Mouse (Mus musculus) heart, embryonic 12.5 days (tissue): Measurements from ENCODE around the gene Tubb2a. TPM values are rescaled to one million over a fixed set of nuclear protein-coding genes. Genes with fewer than 3 reads are reported as not detected.
"Not testable (repeated sequence)": the region's sequence is repeated elsewhere in the genome, so short reads cannot be mapped to it uniquely, and the experiment has no call there.

Experiments
- ATAC-seq: fragments of 200-750 bp; cut with Nextera tagmentation; 2 replicates; pipeline ENCODE4 v1.8.0; 2017; ENCODE audit warnings: moderate TSS enrichment, moderate library complexity; ENCODE audit not compliant: insufficient number of reproducible peaks, low FRiP score
- H3K27ac ChIP-seq: fragments of 300-500 bp; sonication (generic); 2 replicates; pipeline ENCODE4 v1.5.1; 2016; ENCODE audit warnings: mild to moderate bottlenecking, moderate library complexity; ENCODE audit not compliant: poor library complexity, severe bottlenecking
- H3K27me3 ChIP-seq: fragments of 300-500 bp; sonication (generic); replicated peaks from 2 replicates; pipeline ENCODE4 v1.6.1; 2016; ENCODE audit warnings: mild to moderate bottlenecking, moderate library complexity
- H3K36me3 ChIP-seq: fragments of 300-500 bp; sonication (generic); 2 replicates; pipeline ENCODE4 v1.6.1; 2016; ENCODE audit warnings: mild to moderate bottlenecking, moderate library complexity
- H3K4me1 ChIP-seq: fragments of 300-500 bp; sonication (generic); replicated peaks from 2 replicates; pipeline ENCODE4 v1.6.1; 2016; ENCODE audit warnings: mild to moderate bottlenecking
- H3K4me2 ChIP-seq: fragments of 300-500 bp; sonication (generic); 2 replicates; pipeline ENCODE4 v1.6.1; 2016; ENCODE audit warnings: mild to moderate bottlenecking, moderate library complexity
- H3K4me3 ChIP-seq: fragments of 300-500 bp; sonication (generic); 2 replicates; pipeline ENCODE4 v1.5.1; 2016; ENCODE audit warnings: mild to moderate bottlenecking
- H3K9ac ChIP-seq: fragments of 300-500 bp; sonication (generic); 2 replicates; pipeline ENCODE4 v1.6.1; 2016; ENCODE audit warnings: mild to moderate bottlenecking, moderate library complexity
- H3K9me3 ChIP-seq: fragments of 300-500 bp; sonication (generic); replicated peaks from 2 replicates; pipeline ENCODE4 v1.6.1; 2016; ENCODE audit warnings: mild to moderate bottlenecking, moderate library complexity
- WGBS: fragments of 180-500 bp; shearing (Covaris S2); methylation state at CpG from one replicate; pipeline ENCODE4 v1.1.7; 2016; 5-methylcytosine and 5-hydroxymethylcytosine counted together
- polyA plus RNA-seq: library from polyadenylated mRNA; unstranded; fragments of >200 nt; fragmentation: Nextera tagmentation; extraction: Ambion mirVana; gene quantifications from 2 replicates; pipeline ENCODE4 v1.2.1, GENCODE M21; 2016

Gene Tubb2a
- polyA plus RNA-seq, 1 experiment from 2014 or later, result 111 TPM

- H3K4me2 ChIP-seq, H3K27me3 ChIP-seq, ATAC-seq, H3K9me3 ChIP-seq, H3K9ac ChIP-seq, H3K4me3 ChIP-seq, H3K27ac ChIP-seq: not testable (repeated sequence)
- H3K4me1 ChIP-seq, result peaks cover 13% of the 10 kb centered on the region
- H3K36me3 ChIP-seq, result peaks cover 25% of the 10 kb centered on the region
- WGBS, result 91% methylated on average over 11 of the region's 17 CpGs
These were observed 3.4 kb downstream of the Tubb2a start for GRCm38 (mm10) chr13:34074441-34074840.

GRCm38 (mm10) chr13:34072847-34073246, 5.0 kb downstream of the Tubb2a start:
- Histone ChIP-seq H3K36me3 (peaks cover 31% of the 10 kb centered on the region), H3K4me2 (no peak overlapping the region), H3K27me3 (no peaks in the 10 kb centered on the region), H3K9me3 (no peaks in the 10 kb centered on the region), H3K9ac (no peak overlapping the region), H3K4me3 (no peak overlapping the region), H3K27ac (no peak overlapping the region), H3K4me1 (peaks cover 13% of the 10 kb centered on the region)
- ATAC-seq, result no peak
- 66% methylated on average over 3 of the region's 3 CpGs for WGBS

- Histone ChIP-seq H3K4me1 (peaks cover 9% of the 10 kb centered on the region), H3K27me3 (no peaks in the 10 kb centered on the region), H3K9me3 (no peaks in the 10 kb centered on the region), H3K27ac (no peak overlapping the region), H3K9ac (no peak overlapping the region), H3K4me2 (no peak overlapping the region), H3K36me3 (peaks cover 31% of the 10 kb centered on the region), H3K4me3 (no peak overlapping the region)
- WGBS, result 79% methylated on average over 6 of the region's 6 CpGs
- ATAC-seq, result no peak
These were observed 6.0 kb downstream of the Tubb2a start for GRCm38 (mm10) chr13:34071836-34072235.

GRCm38 (mm10) chr13:34070296-34070695, 7.5 kb downstream of the Tubb2a start:
- 0 out of 2 replicates have a peak, but pooled peaks cover 3% of the 10 kb centered on the region for H3K4me1 ChIP-seq
- no peak overlapping the region for H3K9ac ChIP-seq
- H3K27ac ChIP-seq, result no peak overlapping the region
- H3K27me3 ChIP-seq, result no peaks in the 10 kb centered on the region
- H3K4me3 ChIP-seq, result no peak overlapping the region
- no peaks in the 10 kb centered on the region for H3K9me3 ChIP-seq
- WGBS, result 65% methylated on average over 4 of the region's 4 CpGs
- no peak overlapping the region for H3K4me2 ChIP-seq
- H3K36me3 ChIP-seq, result peaks cover 25% of the 10 kb centered on the region
- no peak for ATAC-seq

GRCm38 (mm10) chr13:34066351-34066750, 11.5 kb downstream of the Tubb2a start:
- Histone ChIP-seq H3K27me3 (no peaks in the 10 kb centered on the region), H3K4me1 (no peaks in the 10 kb centered on the region), H3K4me3 (no peak overlapping the region), H3K9ac (no peak overlapping the region), H3K27ac (no peak overlapping the region), H3K4me2 (no peak overlapping the region), H3K9me3 (no peaks in the 10 kb centered on the region), H3K36me3 (peaks cover 29% of the 10 kb centered on the region)
- no peak for ATAC-seq
- 72% methylated on average over 1 of the region's 1 CpGs for WGBS

GRCm38 (mm10) chr13:34062466-34062865, 15.3 kb downstream of the Tubb2a start:
- no peak overlapping the region for H3K4me3 ChIP-seq
- no peak overlapping the region for H3K9ac ChIP-seq
- H3K27ac ChIP-seq, result no peak overlapping the region
- H3K9me3 ChIP-seq, result no peaks in the 10 kb centered on the region
- no peak for ATAC-seq
- no peak overlapping the region for H3K4me2 ChIP-seq
- peaks cover 32% of the 10 kb centered on the region for H3K36me3 ChIP-seq
- 0 out of 2 replicates have a peak, but pooled peaks cover 3% of the 10 kb centered on the region for H3K4me1 ChIP-seq
- H3K27me3 ChIP-seq, result no peaks in the 10 kb centered on the region
- WGBS, result 82% methylated on average over 10 of the region's 10 CpGs

GRCm38 (mm10) chr13:34060061-34060460, 17.7 kb downstream of the Tubb2a start:
- Histone ChIP-seq H3K27me3 (no peaks in the 10 kb centered on the region), H3K4me1 (0 out of 2 replicates have a peak, but pooled peaks cover 3% of the 10 kb centered on the region), H3K9ac (no peak overlapping the region), H3K4me2 (no peak overlapping the region), H3K27ac (no peak overlapping the region), H3K9me3 (no peaks in the 10 kb centered on the region), H3K4me3 (no peak overlapping the region), H3K36me3 (peaks cover 48% of the 10 kb centered on the region)
- WGBS, result 67% methylated on average over 9 of the region's 9 CpGs
- ATAC-seq, result no peak

GRCm38 (mm10) chr13:34057252-34057651, 20.6 kb downstream of the Tubb2a start:
- Histone ChIP-seq H3K4me3 (no peak overlapping the region), H3K27ac (no peak overlapping the region), H3K9ac (no peak overlapping the region), H3K4me1 (0 out of 2 replicates have a peak, but pooled peaks cover 3% of the 10 kb centered on the region), H3K4me2 (no peak overlapping the region), H3K27me3 (no peaks in the 10 kb centered on the region), H3K36me3 (peaks cover 55% of the 10 kb centered on the region), H3K9me3 (no peaks in the 10 kb centered on the region)
- ATAC-seq, result no peak
- WGBS, result 100% methylated on average over 1 of the region's 1 CpGs

GRCm38 (mm10) chr13:34054983-34055382, 22.8 kb downstream of the Tubb2a start:
- Histone ChIP-seq H3K27ac (no peak overlapping the region), H3K36me3 (peaks cover 67% of the 10 kb centered on the region), H3K27me3 (no peaks in the 10 kb centered on the region), H3K9ac (no peak overlapping the region), H3K9me3 (no peaks in the 10 kb centered on the region), H3K4me3 (no peak overlapping the region), H3K4me2 (no peak overlapping the region), H3K4me1 (0 out of 2 replicates have a peak, but pooled peaks cover under 1% of the 10 kb centered on the region)
- ATAC-seq, result no peak
- WGBS, result 83% methylated on average over 3 of the region's 3 CpGs

GRCm38 (mm10) chr13:34054391-34054790, 23.4 kb downstream of the Tubb2a start:
- peaks cover 67% of the 10 kb centered on the region for H3K36me3 ChIP-seq
- 62% methylated on average over 4 of the region's 4 CpGs for WGBS

GRCm38 (mm10) chr13:34053673-34054282, 24.0 kb downstream of the Tubb2a start:
- Histone ChIP-seq H3K4me3 (no peak overlapping the region), H3K36me3 (peaks cover 68% of the 10 kb centered on the region), H3K27me3 (no peaks in the 10 kb centered on the region), H3K4me1 (no peaks in the 10 kb centered on the region), H3K4me2 (no peak overlapping the region), H3K9me3 (no peaks in the 10 kb centered on the region), H3K9ac (no peak overlapping the region), H3K27ac (no peak overlapping the region)
- ATAC-seq, result no peak
- WGBS, result 71% methylated on average over 13 of the region's 13 CpGs

More at GRCm38 (mm10) chr13:34054391-34054790, 23.4 kb downstream of the Tubb2a start:
- H3K9me3 ChIP-seq, result no peaks in the 10 kb centered on the region
- no peaks in the 10 kb centered on the region for H3K27me3 ChIP-seq
- H3K4me1 ChIP-seq, result no peaks in the 10 kb centered on the region
- H3K9ac ChIP-seq, result no peak overlapping the region
- H3K27ac ChIP-seq, result no peak overlapping the region
- 0 out of 2 replicates have a peak, but pooled peaks have one; percentile 22 for ATAC-seq
- no peak overlapping the region for H3K4me3 ChIP-seq
- no peak overlapping the region for H3K4me2 ChIP-seq

- H3K9me3 ChIP-seq, result no peaks in the 10 kb centered on the region
- H3K27me3 ChIP-seq, result no peaks in the 10 kb centered on the region
- H3K4me1 ChIP-seq, result no peaks in the 10 kb centered on the region
- H3K4me3 ChIP-seq, result no peak overlapping the region
- 94% methylated on average over 3 of the region's 3 CpGs for WGBS
- H3K27ac ChIP-seq, result no peak overlapping the region
- H3K4me2 ChIP-seq, result no peak overlapping the region
- no peak overlapping the region for H3K9ac ChIP-seq
- no peak for ATAC-seq
- peaks cover 66% of the 10 kb centered on the region for H3K36me3 ChIP-seq
These were observed 26.1 kb downstream of the Tubb2a start for GRCm38 (mm10) chr13:34051692-34052091.
